Mouse (Mus musculus) stomach, postnatal 0 days (tissue): ENCODE results near the gene Usp29. TPM values are rescaled to one million over a fixed set of nuclear protein-coding genes. Genes with fewer than 3 reads are reported as not detected.
"Not testable (repeated sequence)": the region's sequence is repeated elsewhere in the genome, so short reads cannot be mapped to it uniquely, and the experiment has no call there.

Source experiments
- ATAC-seq: fragments of 200-750 bp; cut with Nextera tagmentation; 2 replicates; pipeline ENCODE4 v1.8.0; 2017; ENCODE audit not compliant: low FRiP score, low TSS enrichment
- DNase-seq: peaks from one replicate; pipeline ENCODE4 v3.0.0-alpha.2; 2016; ENCODE audit warnings: low spot score
- H3K27ac ChIP-seq: fragments of 300-500 bp; sonication (generic); replicated peaks from 2 replicates; pipeline ENCODE4 v1.5.1; 2014; ENCODE audit warnings: mild to moderate bottlenecking, control low read depth
- H3K27me3 ChIP-seq: fragments of 300-500 bp; sonication (generic); 2 replicates; pipeline ENCODE4 v1.6.1; 2014; ENCODE audit warnings: low read length; ENCODE audit not compliant: control insufficient read depth, insufficient read depth
- H3K36me3 ChIP-seq: fragments of 300-500 bp; sonication (generic); 2 replicates; pipeline ENCODE4 v1.6.1; 2014; ENCODE audit warnings: low read length, mixed read lengths; ENCODE audit not compliant: control insufficient read depth, insufficient read depth
- H3K4me1 ChIP-seq: fragments of 300-500 bp; sonication (generic); replicated peaks from 2 replicates; pipeline ENCODE4 v1.6.1; 2014; ENCODE audit warnings: antibody characterized with exemption; ENCODE audit not compliant: control insufficient read depth, insufficient read depth
- H3K4me2 ChIP-seq: fragments of 300-500 bp; sonication (generic); replicated peaks from 2 replicates; pipeline ENCODE4 v1.6.1; 2014; ENCODE audit warnings: low read depth, mild to moderate bottlenecking, control low read depth, moderate library complexity
- H3K4me3 ChIP-seq: fragments of 300-500 bp; sonication (generic); 2 replicates; pipeline ENCODE4 v1.5.1; 2014; ENCODE audit warnings: low read depth, low read length, control low read depth
- H3K9ac ChIP-seq: fragments of 300-500 bp; sonication (generic); 2 replicates; pipeline ENCODE4 v1.6.1; 2014; ENCODE audit warnings: mild to moderate bottlenecking, low read length, control low read depth, mixed read lengths
- H3K9me3 ChIP-seq: fragments of 300-500 bp; sonication (generic); 2 replicates; pipeline ENCODE4 v1.6.1; 2016; ENCODE audit warnings: low read length; ENCODE audit not compliant: control insufficient read depth
- CTCF ChIP-seq: IDR thresholded peaks from 2 replicates; pipeline ENCODE4 v1.5.1; 2016; ENCODE audit warnings: antibody characterized with exemption, low read depth, mild to moderate bottlenecking, moderate library complexity
- EP300 ChIP-seq: optimal IDR thresholded peaks from 2 replicates; pipeline ENCODE3; 2016; ENCODE audit warnings: antibody characterized with exemption
- WGBS: fragments of 180-500 bp; shearing (Covaris S2); extraction: QIAGEN DNeasy Blood & Tissue Kit; methylation state at CpG from one replicate; pipeline ENCODE4 v1.1.7; 2014; 5-methylcytosine and 5-hydroxymethylcytosine counted together
- microRNA counts: library from miRNA; unstranded; fragments of <30 nt; microRNA quantifications from one replicate; lab custom pipeline; 2015
- microRNA-seq: library from miRNA; unstranded; fragments of <30 nt; microRNA quantifications from one replicate; pipeline ENCODE4, GENCODE M21; 2016
- polyA plus RNA-seq: library from polyadenylated mRNA; unstranded; fragments of >200 nt; fragmentation: Nextera tagmentation; extraction: Ambion mirVana; gene quantifications from 2 replicates; pipeline ENCODE4 v1.2.1, GENCODE M21; 2015

The Usp29 gene
- polyA plus RNA-seq, 1 experiment from 2014 or later = 1.0 TPM

DNA sequence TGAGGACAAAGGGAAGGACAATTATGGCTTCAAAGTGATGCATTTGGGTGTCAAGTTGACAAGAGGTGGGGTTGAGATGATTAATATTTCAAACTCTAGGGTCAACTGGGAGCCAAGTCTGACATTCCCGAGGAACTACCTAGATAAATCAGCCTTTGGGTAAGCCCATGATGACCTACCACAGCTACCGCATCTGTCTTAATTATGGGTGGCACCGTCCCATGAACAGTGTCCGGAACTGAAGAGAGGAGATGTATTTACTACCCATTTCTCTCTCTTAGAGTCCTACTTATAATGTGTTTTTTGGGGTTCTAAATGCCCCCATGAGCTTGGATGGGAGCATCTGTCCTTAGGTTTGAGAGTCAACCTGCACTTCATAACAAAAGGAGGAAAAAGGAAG lies 226.2 kb downstream of the Usp29 start:
- no peaks in the 10 kb centered on the region for H3K9me3 ChIP-seq
- no peaks in the 10 kb centered on the region for H3K27me3 ChIP-seq
- H3K27ac ChIP-seq = no peak overlapping the region
- no peak overlapping the region for H3K4me2 ChIP-seq
- WGBS = 65% methylated on average over 4 of the region's 4 CpGs
- no peaks in the 10 kb centered on the region for H3K4me1 ChIP-seq
- ATAC-seq = no peak
- H3K36me3 ChIP-seq = no peaks in the 10 kb centered on the region
- H3K9ac ChIP-seq = no peak overlapping the region
- TF ChIP-seq EP300 (no peak), CTCF (no peak)
- DNase-seq = no peak
- no peak overlapping the region for H3K4me3 ChIP-seq

DNA sequence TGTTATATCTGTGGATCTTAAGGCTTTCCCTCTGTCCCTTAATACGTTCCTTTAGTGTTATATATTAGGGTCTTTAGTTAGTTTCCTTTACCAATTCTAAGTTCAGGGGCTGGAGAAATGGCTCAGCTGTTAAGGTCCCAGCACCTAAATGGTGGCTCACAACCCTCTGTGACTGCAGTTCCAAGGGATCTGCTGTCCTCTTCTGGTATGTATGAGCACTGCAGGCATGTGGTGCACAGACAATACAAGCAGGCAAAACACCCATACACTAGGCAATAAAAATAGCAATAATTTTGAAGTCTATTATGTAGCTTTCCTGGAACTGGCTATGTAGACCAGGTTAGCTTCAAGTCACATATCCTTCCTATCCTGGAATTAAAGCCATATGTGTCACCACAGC lies 228.2 kb downstream of the Usp29 start:
- TF ChIP-seq CTCF = peak; percentile 35
- TF ChIP-seq EP300 = no peak
- no peak overlapping the region for H3K9ac ChIP-seq
- no peak overlapping the region for H3K4me3 ChIP-seq
- H3K27ac ChIP-seq = no peak overlapping the region
- H3K36me3 ChIP-seq = no peaks in the 10 kb centered on the region
- DNase-seq = no peak
- H3K4me1 ChIP-seq = no peaks in the 10 kb centered on the region
- WGBS = 83% methylated on average over 1 of the region's 1 CpGs
- no peak for ATAC-seq
- no peak overlapping the region for H3K4me2 ChIP-seq
- H3K9me3 ChIP-seq = no peaks in the 10 kb centered on the region
- no peaks in the 10 kb centered on the region for H3K27me3 ChIP-seq

DNA sequence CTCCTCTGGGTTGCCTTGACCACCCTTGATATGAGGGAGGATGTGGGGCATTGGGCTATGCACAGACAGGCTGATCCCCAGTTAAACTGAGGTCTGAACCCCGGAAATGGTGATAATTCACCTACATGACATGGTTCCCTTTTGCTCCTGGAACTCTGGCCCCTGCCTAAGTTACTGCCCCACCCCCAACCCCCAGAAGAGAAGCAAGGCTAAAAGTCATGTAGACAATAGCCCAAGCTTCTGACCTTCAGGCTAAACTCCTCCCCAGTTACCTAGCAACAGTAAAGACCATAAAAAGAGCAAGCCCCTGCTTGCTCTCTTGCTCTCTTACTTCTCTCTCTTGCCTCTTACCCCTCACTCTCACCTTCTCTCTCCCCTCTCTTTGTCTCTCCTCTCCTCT lies 243.2 kb downstream of the Usp29 start:
- Histone ChIP-seq H3K4me2 (no peak overlapping the region), H3K4me3 (no peak overlapping the region), H3K27me3 (no peaks in the 10 kb centered on the region), H3K36me3 (no peaks in the 10 kb centered on the region), H3K4me1 (no peaks in the 10 kb centered on the region), H3K9ac (no peak overlapping the region), H3K9me3 (no peaks in the 10 kb centered on the region), H3K27ac (no peak overlapping the region)
- no peak for ATAC-seq
- 75% methylated on average over 1 of the region's 1 CpGs for WGBS
- TF ChIP-seq EP300 = no peak
- no peak for TF ChIP-seq CTCF
- DNase-seq = no peak

DNA sequence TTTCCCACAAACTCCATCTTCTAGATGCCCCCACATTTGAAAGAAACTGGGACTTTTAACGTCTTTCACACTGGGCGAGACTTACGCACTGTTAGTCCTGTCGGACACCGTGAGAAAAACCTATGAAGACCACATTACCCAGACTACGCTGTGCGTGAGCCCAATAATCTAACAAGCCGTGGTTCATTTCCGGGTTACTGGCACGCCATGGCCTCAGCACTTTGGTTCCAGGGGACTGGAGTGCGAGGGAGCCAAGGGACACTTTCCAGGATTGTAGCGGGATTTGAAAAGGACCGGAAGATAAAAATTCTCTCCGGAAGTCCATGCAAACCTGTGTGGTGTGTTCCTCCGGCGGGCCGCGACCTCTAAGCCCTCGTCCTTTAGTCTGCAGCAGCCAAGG lies 246.5 kb downstream of the Usp29 start:
- Histone ChIP-seq H3K4me1 (no peaks in the 10 kb centered on the region), H3K9me3 (no peaks in the 10 kb centered on the region), H3K9ac (no peak overlapping the region), H3K4me3 (no peak overlapping the region), H3K36me3 (no peaks in the 10 kb centered on the region), H3K4me2 (no peak overlapping the region), H3K27ac (no peak overlapping the region), H3K27me3 (no peaks in the 10 kb centered on the region)
- DNase-seq (no peak), ATAC-seq (no peak)
- 91% methylated on average over 19 of the region's 19 CpGs for WGBS
- TF ChIP-seq CTCF (no peak), EP300 (no peak)

DNA sequence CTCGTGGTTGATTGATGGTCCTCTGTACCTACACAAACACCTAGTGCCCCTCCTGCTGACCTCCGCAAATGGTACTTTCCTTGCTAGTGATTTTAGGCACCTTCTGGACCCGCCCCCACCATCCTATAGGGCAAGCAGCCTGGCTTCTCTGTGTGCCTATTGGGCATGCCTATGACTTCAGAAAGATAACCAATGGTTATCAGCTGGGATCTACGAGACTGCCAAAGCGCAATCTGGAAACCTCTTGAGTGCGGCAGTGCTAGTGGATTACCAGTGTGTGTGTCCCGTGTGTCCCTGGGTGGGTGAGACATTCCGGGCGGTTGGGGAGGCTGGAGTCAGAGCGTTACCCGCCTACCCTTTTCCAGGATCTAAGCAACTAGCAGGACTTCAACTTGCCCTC lies 264.9 kb downstream of the Usp29 start, which contains the start of gene Aurkc:
TSS of gene Aurkc (plus strand) at position 50 of the 400 bp plus-strand sequence.
- H3K9me3 ChIP-seq, H3K4me1 ChIP-seq, DNase-seq, H3K27ac ChIP-seq, ATAC-seq, H3K4me2 ChIP-seq, H3K9ac ChIP-seq, H3K27me3 ChIP-seq, H3K36me3 ChIP-seq, H3K4me3 ChIP-seq: not testable (repeated sequence)
- WGBS = 74% methylated on average over 11 of the region's 11 CpGs

DNA sequence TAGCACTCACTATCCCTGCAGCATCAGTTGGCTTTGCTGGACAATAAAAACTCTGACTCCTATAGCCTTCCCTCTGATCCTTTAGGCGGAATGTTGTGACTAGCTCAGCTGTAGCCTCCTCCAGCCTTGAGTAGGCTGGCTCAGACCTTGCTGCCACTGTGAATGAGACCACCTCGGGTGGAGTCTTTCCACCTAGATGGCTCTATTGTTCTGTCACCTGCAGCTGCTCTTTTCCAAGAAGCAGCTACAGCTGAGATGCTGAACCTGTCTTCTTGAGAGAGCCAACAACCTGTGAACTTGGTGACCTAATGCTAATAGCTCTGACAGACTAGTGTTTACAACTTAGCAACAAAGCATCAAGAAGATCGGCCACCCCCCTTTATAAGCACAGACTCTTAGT lies 268.5 kb downstream of the Usp29 start:
- not testable (repeated sequence) for H3K9ac ChIP-seq, H3K36me3 ChIP-seq, H3K27ac ChIP-seq, H3K4me2 ChIP-seq, DNase-seq, H3K4me3 ChIP-seq, H3K27me3 ChIP-seq, H3K9me3 ChIP-seq, H3K4me1 ChIP-seq, ATAC-seq
- 41% methylated on average over 3 of the region's 3 CpGs for WGBS

DNA sequence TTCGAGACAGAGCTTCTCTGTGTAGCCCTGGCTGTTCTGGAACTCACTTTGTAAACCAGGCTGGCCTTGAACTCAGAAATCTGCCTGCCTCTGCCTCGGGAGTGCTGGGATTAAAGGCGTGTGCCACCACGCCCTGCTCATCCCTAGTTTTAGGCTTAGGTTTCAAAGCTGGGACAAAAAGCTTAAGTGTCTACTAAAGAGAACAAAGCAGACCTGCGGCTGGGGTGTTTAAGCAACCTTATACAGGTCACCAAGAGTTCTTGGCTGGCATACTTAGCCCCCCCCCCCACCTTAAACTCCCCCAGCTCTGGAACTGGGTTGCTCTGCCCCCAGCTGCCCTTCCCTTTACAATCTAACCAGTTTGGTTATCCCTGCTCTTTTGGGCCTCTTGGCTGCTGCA lies 275.1 kb downstream of the Usp29 start:
- H3K9ac ChIP-seq, H3K4me3 ChIP-seq, H3K4me1 ChIP-seq, H3K9me3 ChIP-seq, H3K27ac ChIP-seq, H3K4me2 ChIP-seq, H3K27me3 ChIP-seq, ATAC-seq, H3K36me3 ChIP-seq, DNase-seq: not testable (repeated sequence)
- 70% methylated on average over 5 of the region's 5 CpGs for WGBS

MicroRNAs encoded within 50 kb of the gene (microRNA counts, 519-probe panel; counts per million panel counts)
- not detected for microRNA mmu-miR-3099 (lab: Ali Mortazavi, UCI)

Small RNA genes within 50 kb of the gene (microRNA-seq; reads per million reads assigned to microRNA genes)
- 19.6 reads per million, percentile 25 among the genes with 10 or more reads in this experiment for gene Mir3099

Other genes with a start within 250 kb of the Usp29 start
- not detected in 2 replicates for gene Olfr5, start 243.6 kb upstream of the Usp29 start, polyA plus RNA-seq
- gene Olfr1347, start 230.8 kb upstream of the Usp29 start, polyA plus RNA-seq = not detected in 2 replicates
- gene Olfr1348, start 221.8 kb upstream of the Usp29 start, polyA plus RNA-seq = not detected in 2 replicates
- gene Olfr1349, start 207.6 kb upstream of the Usp29 start, polyA plus RNA-seq = 0.02 TPM in 1 of 2 replicates, not detected in the other
- gene Olfr1350, start 165.7 kb upstream of the Usp29 start, polyA plus RNA-seq = not detected in 2 replicates
- 1.6 and 1.9 TPM in 2 replicates for gene Zim1, start 34.1 kb upstream of the Usp29 start, polyA plus RNA-seq
- 26.0 and 26.8 TPM in 2 replicates for gene Peg3, start 147 bp upstream of the Usp29 start, polyA plus RNA-seq